Mouse (Mus musculus): Measurements from ENCODE around the gene Ccm2.
A peak's percentile ranks its signal among the peaks of the same experiment; 100 is the strongest.

Ccm2 gene

GRCm38 (mm10) chr11:6603224-6603623 is 56.5 kb downstream of the Ccm2 start:
- DNase-seq (ENCODE audit: low spot score in 2 of 2) = no peak

- peak in 1 of 2 experiments; percentile 27 for DNase-seq (ENCODE audit: low spot score in 2 of 2)
These were observed 57.4 kb downstream of the Ccm2 start for GRCm38 (mm10) chr11:6603887-6604603.

DNA sequence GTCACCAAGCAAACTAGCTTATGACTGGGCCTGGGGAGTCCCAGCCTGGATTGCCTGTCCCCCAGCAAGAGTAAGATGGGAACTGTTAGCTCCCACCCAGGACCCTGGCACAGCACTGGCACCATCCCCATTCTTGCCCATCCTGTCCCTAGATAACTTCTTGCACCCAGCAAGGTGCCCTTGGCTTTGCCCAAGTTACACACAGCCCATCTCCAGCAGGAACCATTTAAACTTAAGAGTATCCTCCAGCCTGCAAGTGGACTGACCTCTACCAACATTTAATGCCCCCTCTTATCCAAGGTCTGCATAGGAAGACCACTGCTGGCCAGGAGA is 57.9 kb downstream of the Ccm2 start:
- DNase-seq (ENCODE audit: low spot score in 2 of 2) = no peak

- peak in 1 of 2 experiments; percentile 34 for DNase-seq (ENCODE audit: low spot score in 2 of 2)
These were observed 58.4 kb downstream of the Ccm2 start for GRCm38 (mm10) chr11:6605021-6605481.

- DNase-seq (ENCODE audit: low spot score in 2 of 2) = peak; percentile 53 to 62
These were observed 59.1 kb downstream of the Ccm2 start, which contains the start of gene Nacad for GRCm38 (mm10) chr11:6605491-6606399. TSS of gene Nacad (minus strand) at chr11:6606053.

GRCm38 (mm10) chr11:6615250-6616205 is 68.8 kb downstream of the Ccm2 start:
- no peak for DNase-seq (ENCODE audit: low spot score in 2 of 2)

- no peak for DNase-seq (ENCODE audit: low spot score in 2 of 2)
These were observed 77.0 kb downstream of the Ccm2 start for GRCm38 (mm10) chr11:6623704-6624103.

GRCm38 (mm10) chr11:6624619-6625382 is 78.1 kb downstream of the Ccm2 start:
- no peak for DNase-seq (ENCODE audit: low spot score in 2 of 2)

DNA sequence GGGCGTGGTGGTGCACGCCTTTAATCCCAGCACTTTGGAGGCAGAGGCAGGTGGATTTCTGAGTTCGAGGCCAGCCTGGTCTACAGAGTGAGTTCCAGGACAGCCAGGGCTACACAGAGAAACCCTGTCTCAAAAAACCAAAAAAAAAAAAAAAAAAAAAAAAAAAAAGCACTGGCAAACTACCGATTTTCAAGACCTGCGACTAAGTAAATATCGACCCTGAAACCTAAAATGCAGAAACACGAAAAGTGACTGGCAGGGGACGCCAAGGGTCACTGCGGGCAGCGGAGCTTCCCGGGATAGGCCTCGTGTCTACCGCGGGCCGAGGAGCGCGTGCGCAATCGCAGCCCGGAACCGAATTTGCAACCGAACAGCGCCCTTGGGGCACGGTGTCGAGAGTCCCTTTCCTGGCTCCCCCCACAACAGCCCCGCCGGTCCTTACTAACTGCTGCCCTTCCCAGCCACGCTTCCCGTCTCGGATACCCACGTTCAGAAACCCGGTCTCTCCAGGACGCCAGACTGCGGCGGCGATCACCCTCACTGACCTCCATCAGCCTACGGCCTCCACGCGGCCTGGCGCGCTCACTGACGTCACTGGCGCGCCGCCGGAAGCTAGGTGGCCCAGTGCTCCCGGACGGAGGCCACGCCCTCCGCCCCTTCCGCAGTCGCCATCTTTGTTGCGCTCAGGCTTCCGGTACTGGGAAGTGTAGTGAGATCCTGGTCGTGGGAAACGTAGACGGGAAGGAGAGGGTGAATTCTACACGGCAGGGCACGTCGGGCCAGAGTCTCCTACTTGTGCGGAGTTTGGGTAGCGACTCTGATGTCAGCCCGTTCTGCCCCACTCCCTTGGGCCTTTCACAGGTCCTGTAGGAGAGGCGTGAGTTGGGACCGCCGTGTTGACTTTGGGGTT is 79.0 kb downstream of the Ccm2 start, which contains the start of gene Tbrg4:
Gene Tbrg4 (minus strand): TSS at position 590 of the 910 bp plus-strand sequence.
- DNase-seq (ENCODE audit: low spot score in 2 of 2) = peak; percentile 83 to 92

DNA sequence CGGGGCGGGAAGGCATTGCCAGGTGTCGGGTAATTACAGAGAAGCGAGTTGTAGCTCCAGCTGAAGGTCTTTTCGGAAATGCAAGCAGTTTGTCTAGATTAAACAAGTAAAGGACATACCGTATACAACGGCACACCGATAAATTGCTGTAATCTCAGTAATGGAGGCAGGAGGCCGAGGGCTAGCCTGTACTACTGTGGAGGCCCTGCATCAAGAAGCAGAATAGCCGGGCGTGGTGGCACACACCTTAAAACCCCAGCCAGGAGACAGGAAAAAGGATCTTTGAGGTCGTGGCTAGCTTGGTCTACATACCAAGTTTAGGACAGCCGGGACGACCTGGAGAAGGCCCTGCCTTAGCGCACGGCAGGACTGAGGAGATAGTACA is 79.7 kb downstream of the Ccm2 start:
- DNase-seq (ENCODE audit: low spot score in 2 of 2) = no peak

DNA sequence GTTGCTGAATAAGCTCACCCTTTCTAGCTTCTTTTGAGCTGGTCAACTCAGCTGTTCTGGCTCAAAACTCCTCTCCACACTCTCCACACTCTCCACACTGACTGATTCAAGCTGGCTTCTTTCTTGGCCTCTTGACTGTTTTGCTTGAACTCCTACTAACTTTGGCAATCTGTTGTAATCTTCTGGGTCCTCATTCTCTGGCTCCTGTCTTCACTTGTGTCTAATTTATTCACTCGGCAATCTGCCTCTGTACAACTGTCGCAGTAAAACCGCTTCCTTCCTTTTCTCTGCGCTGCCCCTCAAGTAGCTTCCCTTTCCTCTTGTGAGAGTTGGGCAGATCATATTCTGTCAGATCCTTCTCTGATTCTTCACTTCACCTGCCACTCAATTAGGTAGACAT is 81.0 kb downstream of the Ccm2 start:
- DNase-seq (ENCODE audit: low spot score in 2 of 2) = no peak

GRCm38 (mm10) chr11:6628568-6628967 is 81.9 kb downstream of the Ccm2 start:
- no peak for DNase-seq (ENCODE audit: low spot score in 2 of 2)

- no peak for DNase-seq (ENCODE audit: low spot score in 2 of 2)
These were observed 83.0 kb downstream of the Ccm2 start for GRCm38 (mm10) chr11:6629655-6630054.

GRCm38 (mm10) chr11:6636150-6636549 is 89.5 kb downstream of the Ccm2 start:
- DNase-seq (ENCODE audit: low spot score in 2 of 2) = no peak

- DNase-seq (ENCODE audit: low spot score in 2 of 2) = no peak
These were observed 91.8 kb downstream of the Ccm2 start, which contains the start of gene Wap for GRCm38 (mm10) chr11:6638537-6638936. TSS of gene Wap (minus strand) at chr11:6638637.

- no peak for DNase-seq (ENCODE audit: low spot score in 2 of 2)
These were observed 92.4 kb downstream of the Ccm2 start for GRCm38 (mm10) chr11:6639072-6639471.

DNA sequence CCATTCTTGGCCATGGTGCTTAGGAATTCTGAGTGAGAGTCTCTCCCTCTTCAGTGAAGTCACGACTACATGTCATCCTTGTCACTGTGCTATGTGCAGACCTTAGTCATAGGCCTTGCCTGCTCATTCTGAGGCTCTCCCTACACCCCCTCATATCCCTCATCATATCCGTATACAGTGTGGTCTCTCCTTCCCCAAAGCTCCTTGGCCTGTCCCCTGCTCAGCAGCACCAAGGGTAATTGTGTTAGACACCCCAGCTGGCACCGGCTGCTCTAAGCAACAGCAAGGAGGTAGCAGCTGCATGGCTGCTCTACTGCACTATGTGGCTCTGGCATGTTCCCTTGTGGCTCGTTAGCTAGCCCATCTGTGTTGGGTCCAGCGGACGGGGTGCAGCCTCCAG is 97.9 kb downstream of the Ccm2 start:
- no peak for DNase-seq (ENCODE audit: low spot score in 2 of 2)
